Mouse (Mus musculus): ENCODE data around the gene Itgb5. TPM values are rescaled to one million over a fixed set of nuclear protein-coding genes. Genes with fewer than 3 reads are reported as not detected.

Itgb5 gene
- total RNA-seq, 4 experiments from 2014 or later, result 87.6 to 103 (median 91.3) TPM

DNA sequence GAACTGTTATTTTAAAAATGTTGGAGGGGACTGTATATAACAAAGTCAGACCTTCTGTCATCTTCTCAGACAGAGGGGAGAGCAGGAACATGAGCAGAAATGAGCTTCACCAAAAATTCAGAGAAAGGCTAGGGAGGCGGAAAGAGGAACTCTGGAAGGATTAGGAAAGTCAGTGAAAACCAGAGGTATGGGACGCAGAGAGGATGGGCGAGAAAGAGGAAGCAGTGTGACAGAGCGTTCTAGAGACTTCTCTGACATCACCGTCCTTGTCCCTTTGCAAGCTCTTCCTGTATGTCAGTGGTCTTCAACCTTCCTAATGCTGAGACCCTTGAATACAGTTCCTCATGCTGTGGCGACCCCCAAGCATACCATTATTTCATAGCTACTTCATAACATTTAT lies 155.9 kb downstream of the Itgb5 start:
- no peak for DNase-seq (ENCODE audit: low spot score)

DNA sequence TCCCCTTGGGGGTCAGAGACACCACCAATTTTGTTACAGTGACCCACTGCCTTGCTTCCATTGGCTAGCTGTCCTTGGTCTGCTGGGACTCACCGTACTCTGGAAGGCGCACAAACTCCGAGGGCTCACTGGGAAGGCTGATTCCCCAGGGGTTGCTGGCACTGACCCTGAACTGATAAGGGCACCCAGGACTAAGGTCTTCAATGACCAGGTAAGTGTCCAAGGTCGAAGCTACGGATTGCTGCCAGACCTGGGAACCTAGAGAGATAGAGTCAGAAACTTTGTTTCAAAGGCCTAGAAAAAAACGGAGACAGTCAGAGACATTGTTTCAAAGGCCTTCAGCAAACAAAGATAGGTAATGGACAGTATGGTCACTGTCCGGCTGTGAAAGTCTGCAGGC lies 157.5 kb downstream of the Itgb5 start:
- DNase-seq (ENCODE audit: low spot score), result no peak

- peak; percentile 48 for DNase-seq (ENCODE audit: low spot score)
These were observed 159.0 kb downstream of the Itgb5 start for GRCm38 (mm10) chr16:33988358-33989012.

GRCm38 (mm10) chr16:33989106-33989505 lies 159.6 kb downstream of the Itgb5 start:
- no peak for DNase-seq (ENCODE audit: low spot score)

- DNase-seq (ENCODE audit: low spot score), result no peak
These were observed 161.2 kb downstream of the Itgb5 start for GRCm38 (mm10) chr16:33990712-33991111.

- DNase-seq (ENCODE audit: low spot score), result no peak
These were observed 164.9 kb downstream of the Itgb5 start for GRCm38 (mm10) chr16:33994321-33994720.

GRCm38 (mm10) chr16:33995496-33995895 lies 166.0 kb downstream of the Itgb5 start:
- peak; percentile 19 for DNase-seq (ENCODE audit: low spot score)

- DNase-seq (ENCODE audit: low spot score), result peak; percentile 41
These were observed 166.6 kb downstream of the Itgb5 start for GRCm38 (mm10) chr16:33996030-33996429.

DNA sequence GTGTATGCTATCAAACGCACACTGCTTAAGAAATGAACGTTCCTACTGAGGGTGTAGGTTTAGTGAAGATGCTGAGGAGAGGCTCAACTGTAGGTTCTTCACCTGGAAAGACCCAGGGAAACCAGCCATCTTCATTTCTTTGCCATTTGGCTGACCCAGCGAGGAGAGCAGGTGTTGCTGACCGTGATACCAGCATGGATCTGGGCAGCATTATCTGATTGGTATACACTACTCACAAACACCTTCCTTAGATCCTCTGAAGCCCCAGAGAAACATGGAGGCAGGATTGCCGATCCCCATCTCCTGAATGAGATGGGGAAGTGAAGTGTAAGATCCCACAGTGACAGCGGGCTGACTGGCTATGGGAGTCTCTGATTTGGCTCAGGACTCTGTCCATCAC lies 168.5 kb downstream of the Itgb5 start:
- no peak for DNase-seq (ENCODE audit: low spot score)

Other genes with a start within 250 kb of the Itgb5 start
- 100 to 1,000 TPM; 122 to 159 (median 140) TPM for gene Heg1, start 145.3 kb upstream of the Itgb5 start, total RNA-seq (2022)
- gene Muc13, start 35.6 kb upstream of the Itgb5 start, total RNA-seq (2022), result under 1 TPM in 2 of 4 experiments, not detected in 2; 0.09 to 0.14 TPM
- 1 to 10 TPM; 7.9 to 9.1 (median 8.3) TPM for gene Umps, start 137.4 kb downstream of the Itgb5 start, total RNA-seq (2022)